Mouse (Mus musculus): ENCODE measurements around the gene Ferd3l. TPM values are rescaled to one million over a fixed set of nuclear protein-coding genes. Genes with fewer than 3 reads are reported as not detected.

Ferd3l gene
- total and polyA plus RNA-seq, 2 experiments, result not detected

GRCm38 (mm10) chr12:33962773-33963130, 34.5 kb downstream of the Ferd3l start:
- H3K4me3 ChIP-seq (ENCODE audit: insufficient read depth, low read depth, low read length), result no peak overlapping the region
- no peaks in the 10 kb centered on the region for H3K36me3 ChIP-seq (ENCODE audit: control insufficient read depth, insufficient read depth, low read length)
- H3K9ac ChIP-seq (ENCODE audit: low read depth, low read length), result no peak overlapping the region
- H3K27me3 ChIP-seq (ENCODE audit: control insufficient read depth, insufficient read depth, low read length), result peaks cover 12% of the 10 kb centered on the region
- no peaks in the 10 kb centered on the region for H3K4me1 ChIP-seq (ENCODE audit: control insufficient read depth, insufficient read depth, low read length)
- no peak overlapping the region for H3K27ac ChIP-seq (replicated peaks; ENCODE audit: insufficient read depth, low read depth, low read length)
- H3K79me2 ChIP-seq (ENCODE audit: control insufficient read depth, insufficient read depth, low read length), result no peaks in the 10 kb centered on the region
- DNase-seq (ENCODE audit: extremely low read depth, low read depth, low spot score), result no peak
- 22% methylated on average over 9 of the region's 9 CpGs for WGBS
- TF ChIP-seq CTCF (IDR thresholded peaks at IDR 0.05; ENCODE audit: low read depth, low read length) (no peak), POLR2A (IDR thresholded peaks at IDR 0.05; ENCODE audit: extremely low read depth, insufficient read depth, low read length) (no peak)

GRCm38 (mm10) chr12:33963671-33964369, 35.6 kb downstream of the Ferd3l start:
- H3K9ac ChIP-seq (ENCODE audit: low read depth, low read length), result no peak overlapping the region
- H3K27ac ChIP-seq (replicated peaks; ENCODE audit: insufficient read depth, low read depth, low read length), result no peak overlapping the region
- H3K36me3 ChIP-seq (ENCODE audit: control insufficient read depth, insufficient read depth, low read length), result no peaks in the 10 kb centered on the region
- H3K79me2 ChIP-seq (ENCODE audit: control insufficient read depth, insufficient read depth, low read length), result no peaks in the 10 kb centered on the region
- no peaks in the 10 kb centered on the region for H3K4me1 ChIP-seq (ENCODE audit: control insufficient read depth, insufficient read depth, low read length)
- H3K4me3 ChIP-seq (ENCODE audit: insufficient read depth, low read depth, low read length), result no peak overlapping the region
- 13% methylated on average over 15 of the region's 15 CpGs for whole genome bisulfite sequencing
- no peak for DNase-seq (ENCODE audit: extremely low read depth, low read depth, low spot score)
- H3K27me3 ChIP-seq (ENCODE audit: control insufficient read depth, insufficient read depth, low read length), result peaks cover 6% of the 10 kb centered on the region; the same call in 1 of the 2 replicates
- TF ChIP-seq CTCF (IDR thresholded peaks at IDR 0.05; ENCODE audit: low read depth, low read length) (no peak), POLR2A (IDR thresholded peaks at IDR 0.05; ENCODE audit: extremely low read depth, insufficient read depth, low read length) (no peak)

- Histone ChIP-seq H3K36me3 (ENCODE audit: control insufficient read depth, insufficient read depth, low read length) (no peaks in the 10 kb centered on the region), H3K4me3 (ENCODE audit: insufficient read depth, low read depth, low read length) (no peak overlapping the region), H3K9ac (ENCODE audit: low read depth, low read length) (no peak overlapping the region), H3K79me2 (ENCODE audit: control insufficient read depth, insufficient read depth, low read length) (no peaks in the 10 kb centered on the region), H3K4me1 (ENCODE audit: control insufficient read depth, insufficient read depth, low read length) (no peaks in the 10 kb centered on the region), H3K27ac (replicated peaks; ENCODE audit: insufficient read depth, low read depth, low read length) (no peak overlapping the region), H3K27me3 (ENCODE audit: control insufficient read depth, insufficient read depth, low read length) (peaks cover 6% of the 10 kb centered on the region; the same call in 1 of the 2 replicates)
- no peak for DNase-seq (ENCODE audit: extremely low read depth, low read depth, low spot score)
- 22% methylated on average over 2 of the region's 2 CpGs for WGBS
- TF ChIP-seq CTCF (IDR thresholded peaks at IDR 0.05; ENCODE audit: low read depth, low read length) (no peak), POLR2A (IDR thresholded peaks at IDR 0.05; ENCODE audit: extremely low read depth, insufficient read depth, low read length) (no peak)
Measured at GRCm38 (mm10) chr12:33964427-33964826, 36.2 kb downstream of the Ferd3l start.

GRCm38 (mm10) chr12:33965661-33966360, 37.6 kb downstream of the Ferd3l start:
- TF ChIP-seq CTCF (IDR thresholded peaks at IDR 0.05; ENCODE audit: low read depth, low read length), result no peak
- TF ChIP-seq POLR2A (IDR thresholded peaks at IDR 0.05; ENCODE audit: extremely low read depth, insufficient read depth, low read length), result no peak
- no peaks in the 10 kb centered on the region for H3K79me2 ChIP-seq (ENCODE audit: control insufficient read depth, insufficient read depth, low read length)
- H3K4me3 ChIP-seq (ENCODE audit: insufficient read depth, low read depth, low read length), result no peak overlapping the region
- peaks cover 6% of the 10 kb centered on the region; the same call in 1 of the 2 replicates for H3K27me3 ChIP-seq (ENCODE audit: control insufficient read depth, insufficient read depth, low read length)
- no peak overlapping the region for H3K27ac ChIP-seq (replicated peaks; ENCODE audit: insufficient read depth, low read depth, low read length)
- no peak for DNase-seq (ENCODE audit: extremely low read depth, low read depth, low spot score)
- 22% methylated on average over 5 of the region's 5 CpGs for WGBS
- H3K9ac ChIP-seq (ENCODE audit: low read depth, low read length), result no peak overlapping the region
- H3K36me3 ChIP-seq (ENCODE audit: control insufficient read depth, insufficient read depth, low read length), result no peaks in the 10 kb centered on the region
- no peaks in the 10 kb centered on the region for H3K4me1 ChIP-seq (ENCODE audit: control insufficient read depth, insufficient read depth, low read length)

- Histone ChIP-seq H3K79me2 (ENCODE audit: control insufficient read depth, insufficient read depth, low read length) (no peaks in the 10 kb centered on the region), H3K27me3 (ENCODE audit: control insufficient read depth, insufficient read depth, low read length) (peaks cover 4% of the 10 kb centered on the region; the same call in 1 of the 2 replicates), H3K27ac (replicated peaks; ENCODE audit: insufficient read depth, low read depth, low read length) (no peak overlapping the region), H3K4me3 (ENCODE audit: insufficient read depth, low read depth, low read length) (no peak overlapping the region), H3K9ac (ENCODE audit: low read depth, low read length) (no peak overlapping the region), H3K36me3 (ENCODE audit: control insufficient read depth, insufficient read depth, low read length) (no peaks in the 10 kb centered on the region), H3K4me1 (ENCODE audit: control insufficient read depth, insufficient read depth, low read length) (no peaks in the 10 kb centered on the region)
- TF ChIP-seq POLR2A (IDR thresholded peaks at IDR 0.05; ENCODE audit: extremely low read depth, insufficient read depth, low read length) (no peak), CTCF (IDR thresholded peaks at IDR 0.05; ENCODE audit: low read depth, low read length) (no peak)
- DNase-seq (ENCODE audit: extremely low read depth, low read depth, low spot score), result no peak
- WGBS, result 5% methylated on average over 35 of the region's 35 CpGs
Measured at GRCm38 (mm10) chr12:33966490-33967415, 38.5 kb downstream of the Ferd3l start.

Measured in liver, adult 2 months (tissue).